Mouse (Mus musculus): Measurements from ENCODE around the gene Cenpc1. TPM values are rescaled to one million over a fixed set of nuclear protein-coding genes. Genes with fewer than 3 reads are reported as not detected.

Cenpc1 gene
- total RNA-seq, 2 experiments from 2014 or later, result 20.6 to 24.1 TPM

- DNase-seq (ENCODE audit: low spot score in 2 of 2), result peak; percentile 13 to 80
Observed at GRCm38 (mm10) chr5:85996545-85997510, 68.6 kb downstream of the Cenpc1 start.

DNA sequence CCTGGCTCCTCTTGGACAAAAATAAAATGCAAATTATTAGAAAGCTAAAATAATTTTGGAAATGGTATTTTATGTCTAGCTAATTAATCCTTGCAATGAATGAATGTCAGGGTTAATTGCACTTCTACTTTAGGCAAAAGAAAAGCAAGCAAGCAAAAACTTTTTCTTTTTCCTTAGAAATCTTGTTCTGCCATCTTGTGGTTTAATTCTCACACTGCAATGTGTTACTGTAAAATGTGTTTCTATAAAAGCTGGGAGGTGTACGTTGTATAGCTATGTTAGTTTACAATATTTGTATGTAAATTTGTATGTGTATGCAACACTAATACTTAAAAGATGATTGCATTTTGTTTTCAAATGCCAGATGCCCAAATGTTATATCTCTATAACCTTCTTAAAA lies 70.8 kb downstream of the Cenpc1 start:
- DNase-seq (ENCODE audit: low spot score in 2 of 2), result no peak

GRCm38 (mm10) chr5:85992805-85993721 lies 72.3 kb downstream of the Cenpc1 start:
- no peak for DNase-seq (ENCODE audit: low spot score in 2 of 2)

- peak in 1 of 2 experiments; percentile 47 for DNase-seq (ENCODE audit: low spot score in 2 of 2)
Observed at GRCm38 (mm10) chr5:85992055-85992454, 73.3 kb downstream of the Cenpc1 start.

- no peak for DNase-seq (ENCODE audit: low spot score in 2 of 2)
Observed at GRCm38 (mm10) chr5:85987516-85987863, 77.9 kb downstream of the Cenpc1 start.

DNA sequence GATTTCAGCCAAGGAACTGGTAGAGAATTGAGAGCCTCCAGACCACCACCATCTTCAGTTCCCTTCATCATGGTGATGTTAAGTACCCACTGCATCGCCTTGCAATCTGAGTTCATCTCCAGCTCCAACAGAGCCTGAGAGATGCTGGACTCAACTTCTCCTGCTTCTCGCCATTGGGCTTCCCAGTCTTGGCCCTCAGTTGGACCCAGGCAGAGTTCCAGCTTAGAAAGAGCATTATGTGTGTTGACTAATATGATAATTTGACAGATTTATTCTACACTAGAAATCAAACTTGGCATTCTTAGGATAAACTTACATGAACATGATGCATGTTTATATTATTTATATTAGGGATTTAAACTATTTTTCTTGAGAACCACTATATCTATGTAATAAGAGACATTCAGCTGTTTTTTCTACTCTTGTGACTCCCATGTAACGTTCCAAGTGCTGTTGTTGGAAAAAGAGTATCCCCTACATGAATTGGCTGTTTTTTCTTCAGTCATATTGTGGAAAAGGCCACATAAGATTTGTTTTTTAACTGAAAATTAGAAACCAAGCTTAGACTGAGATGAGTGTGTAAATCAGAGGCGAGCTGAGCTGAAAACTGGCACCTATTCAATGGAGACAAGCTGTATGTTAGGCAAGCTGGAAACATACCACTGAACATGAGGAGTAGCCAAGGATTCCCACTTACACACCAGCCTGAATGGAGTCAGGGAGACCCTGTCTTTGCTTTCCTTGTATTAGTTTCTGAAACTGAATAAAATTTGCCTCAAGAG lies 78.5 kb downstream of the Cenpc1 start:
- DNase-seq (ENCODE audit: low spot score in 2 of 2), result no peak

DNA sequence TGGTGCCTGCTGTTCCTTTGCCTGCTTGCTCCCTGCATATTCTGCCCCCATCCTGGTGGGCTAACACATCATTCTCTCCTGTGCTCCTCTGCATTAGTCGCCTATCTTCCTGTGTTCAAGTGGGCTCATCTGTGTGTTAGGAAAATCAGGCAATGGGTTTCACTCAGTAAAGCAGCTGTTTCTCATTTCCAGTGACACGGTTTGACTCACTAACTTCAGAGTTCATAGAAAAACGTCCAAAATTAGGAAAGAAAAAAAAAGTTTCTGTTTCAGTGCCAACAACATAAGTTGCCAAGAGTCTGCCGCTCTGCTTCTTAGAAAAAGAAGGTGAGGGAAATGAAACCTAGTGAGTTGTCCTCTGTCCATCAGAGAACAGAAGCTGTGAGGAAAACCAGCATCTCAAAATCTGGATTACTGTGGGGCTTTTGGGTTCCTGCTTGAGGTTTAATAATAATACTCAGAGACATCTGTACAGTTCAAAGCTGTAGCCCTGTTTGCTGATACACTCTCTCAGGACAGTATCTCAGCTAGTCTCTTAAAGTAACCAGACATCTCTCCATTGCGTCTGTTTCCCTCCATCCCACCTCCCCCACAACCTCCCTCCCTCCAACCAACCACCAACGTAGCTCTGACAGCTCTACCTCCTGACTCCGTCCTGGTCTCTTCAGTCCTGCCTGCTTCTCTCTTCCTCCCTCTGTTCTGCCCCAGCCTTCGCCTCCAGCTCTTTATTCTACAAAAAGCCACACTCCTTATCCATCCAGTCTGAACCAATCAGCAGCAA lies 87.5 kb downstream of the Cenpc1 start:
- no peak for DNase-seq (ENCODE audit: low spot score in 2 of 2)

GRCm38 (mm10) chr5:85962791-85963190 lies 102.6 kb downstream of the Cenpc1 start:
- DNase-seq (ENCODE audit: low spot score in 2 of 2), result no peak

Other genes starting within 250 kb of the Cenpc1 start
- not detected for gene Stap1, start 6.2 kb upstream of the Cenpc1 start, total RNA-seq (2021)
- gene Uba6, start 107.2 kb upstream of the Cenpc1 start, total RNA-seq (2021), result 10 to 100 TPM; 15.9 to 19.7 TPM
- not detected for gene Gnrhr, start 132.3 kb upstream of the Cenpc1 start, total RNA-seq (2021)
- not detected for gene Tmprss11c, start 223.7 kb upstream of the Cenpc1 start, total RNA-seq (2021)